Mouse (Mus musculus) megakaryocyte, embryonic 14.5 days (primary cell): ENCODE measurements around the gene Agap1.

Experiments used
- FLI1 ChIP-seq: IDR thresholded peaks from 2 replicates; pipeline ENCODE4 v1.6.1; 2012; ENCODE audit warnings: low read length, inconsistent platforms, mixed read lengths
- GATA1 ChIP-seq: IDR thresholded peaks from 3 replicates; pipeline ENCODE4 v1.6.1; 2012; ENCODE audit warnings: mixed read lengths, low read length, inconsistent platforms, borderline replicate concordance

GRCm38 (mm10) chr1:89739067-89739774 lies 284.6 kb downstream of the Agap1 start:
- TF ChIP-seq GATA1 (no peak), FLI1 (no peak)
